Mouse (Mus musculus) embryonic fibroblast, embryonic 13.5 days (primary cell): ENCODE measurements around the gene Myom3. TPM values are rescaled to one million over a fixed set of nuclear protein-coding genes. Genes with fewer than 3 reads are reported as not detected.

Source experiments
- H3K27ac ChIP-seq: 2 replicates; pipeline ENCODE4 v1.5.1; 2012; ENCODE audit warnings: low read length, control low read depth, inconsistent platforms; ENCODE audit not compliant: insufficient read depth
- H3K4me1 ChIP-seq: 2 replicates; pipeline ENCODE4 v1.6.1; 2011; ENCODE audit warnings: low read length; ENCODE audit not compliant: control insufficient read depth, insufficient read depth
- H3K4me3 ChIP-seq: 2 replicates; pipeline ENCODE4 v1.5.1; 2011; ENCODE audit warnings: mild to moderate bottlenecking, control low read depth, low read length; ENCODE audit not compliant: insufficient read depth
- CTCF ChIP-seq: IDR thresholded peaks from 2 replicates; pipeline ENCODE4 v1.5.1; 2011; ENCODE audit warnings: mild to moderate bottlenecking, control low read depth, low read length, moderate library complexity, borderline replicate concordance; ENCODE audit not compliant: insufficient read depth
- POLR2A ChIP-seq: IDR thresholded peaks from 2 replicates; pipeline ENCODE4 v1.6.1; 2011; ENCODE audit warnings: low read depth, mild to moderate bottlenecking, control low read depth, low read length, moderate library complexity
- polyA plus RNA-seq: library from polyadenylated mRNA; stranded (reverse); fragments of >200 nt; gene quantifications from 2 replicates; pipeline ENCODE4 v1.2.4, GENCODE M21; 2011; ENCODE audit warnings: low read depth; ENCODE audit not compliant: missing spikeins, insufficient read length

Gene Myom3
- polyA plus RNA-seq, 1 experiment: not detected

GRCm38 (mm10) chr4:135771592-135771991 is 12.1 kb downstream of the Myom3 start:
- Histone ChIP-seq H3K27ac (no peak overlapping the region), H3K4me3 (no peak overlapping the region), H3K4me1 (no peaks in the 10 kb centered on the region)
- TF ChIP-seq POLR2A: no peak
- no peak for TF ChIP-seq CTCF

GRCm38 (mm10) chr4:135772671-135773070 is 13.2 kb downstream of the Myom3 start:
- no peak overlapping the region for H3K27ac ChIP-seq
- H3K4me3 ChIP-seq: no peak overlapping the region
- TF ChIP-seq CTCF: no peak
- TF ChIP-seq POLR2A: no peak
- no peaks in the 10 kb centered on the region for H3K4me1 ChIP-seq

- TF ChIP-seq CTCF: no peak
- no peak for TF ChIP-seq POLR2A
- Histone ChIP-seq H3K27ac (no peak overlapping the region), H3K4me1 (no peaks in the 10 kb centered on the region), H3K4me3 (no peak overlapping the region)
These were observed 15.0 kb downstream of the Myom3 start for GRCm38 (mm10) chr4:135774496-135774895.

- H3K4me3 ChIP-seq: no peak overlapping the region
- H3K4me1 ChIP-seq: no peaks in the 10 kb centered on the region
- TF ChIP-seq POLR2A (no peak), CTCF (no peak)
- H3K27ac ChIP-seq: no peak overlapping the region
These were observed 17.3 kb downstream of the Myom3 start for GRCm38 (mm10) chr4:135776850-135777249.

- Histone ChIP-seq H3K4me1 (no peaks in the 10 kb centered on the region), H3K27ac (no peak overlapping the region), H3K4me3 (no peak overlapping the region)
- TF ChIP-seq CTCF: no peak
- no peak for TF ChIP-seq POLR2A
These were observed 20.1 kb downstream of the Myom3 start for GRCm38 (mm10) chr4:135779661-135780060.

GRCm38 (mm10) chr4:135780255-135780654 is 20.7 kb downstream of the Myom3 start:
- Histone ChIP-seq H3K27ac (no peak overlapping the region), H3K4me1 (no peaks in the 10 kb centered on the region), H3K4me3 (no peak overlapping the region)
- TF ChIP-seq POLR2A (no peak), CTCF (no peak)

GRCm38 (mm10) chr4:135781304-135781703 is 21.8 kb downstream of the Myom3 start:
- no peak for TF ChIP-seq POLR2A
- no peak for TF ChIP-seq CTCF
- no peaks in the 10 kb centered on the region for H3K4me1 ChIP-seq

GRCm38 (mm10) chr4:135786581-135786980 is 27.1 kb downstream of the Myom3 start:
- no peak overlapping the region for H3K4me3 ChIP-seq
- TF ChIP-seq CTCF (no peak), POLR2A (no peak)
- H3K4me1 ChIP-seq: no peaks in the 10 kb centered on the region
- H3K27ac ChIP-seq: no peak overlapping the region

More at GRCm38 (mm10) chr4:135781304-135781703, 21.8 kb downstream of the Myom3 start:
- Histone ChIP-seq H3K27ac (no peak overlapping the region), H3K4me3 (no peak overlapping the region)

- TF ChIP-seq POLR2A: no peak
- no peak for TF ChIP-seq CTCF
- Histone ChIP-seq H3K4me3 (no peak overlapping the region), H3K27ac (no peak overlapping the region), H3K4me1 (no peaks in the 10 kb centered on the region)
These were observed 27.8 kb downstream of the Myom3 start for GRCm38 (mm10) chr4:135787271-135787670.

GRCm38 (mm10) chr4:135789135-135789534 is 29.6 kb downstream of the Myom3 start:
- TF ChIP-seq POLR2A (no peak), CTCF (no peak)
- no peaks in the 10 kb centered on the region for H3K4me1 ChIP-seq
- no peak overlapping the region for H3K4me3 ChIP-seq
- no peak overlapping the region for H3K27ac ChIP-seq

- TF ChIP-seq POLR2A (no peak), CTCF (no peak)
- no peak overlapping the region for H3K27ac ChIP-seq
- H3K4me1 ChIP-seq: no peaks in the 10 kb centered on the region
- H3K4me3 ChIP-seq: no peak overlapping the region
These were observed 33.3 kb downstream of the Myom3 start for GRCm38 (mm10) chr4:135792821-135793220.

GRCm38 (mm10) chr4:135797931-135798330 is 38.4 kb downstream of the Myom3 start:
- TF ChIP-seq POLR2A (no peak), CTCF (no peak)
- H3K4me3 ChIP-seq: no peak overlapping the region
- no peaks in the 10 kb centered on the region for H3K4me1 ChIP-seq
- no peak overlapping the region for H3K27ac ChIP-seq
